Mouse (Mus musculus) CD4-positive, CD25-positive, alpha-beta regulatory T cell, adult 9 weeks (primary cell): Measurements from ENCODE around the gene Pphln1. TPM values are rescaled to one million over a fixed set of nuclear protein-coding genes. Genes with fewer than 3 reads are reported as not detected.

Experiments
- polyA plus RNA-seq: library from polyadenylated mRNA; unstranded; fragments of 100-300 nt; shearing (Covaris generic); gene quantifications from one replicate; pipeline ENCODE4 v1.2.1, GENCODE M21; 2017

The Pphln1 gene
- polyA plus RNA-seq = 52.2 TPM

GRCm38 (mm10) chr15:93397826-93398698 is at the start of gene Pphln1, which contains the start of gene Zcrb1:
Pphln1 (plus strand) TSS chr15:93398350.
Zcrb1 (minus strand) TSS chr15:93398334.

Other genes starting within 250 kb of the Pphln1 start
- 3.4 TPM for gene Gxylt1, start 123.2 kb upstream of the Pphln1 start, polyA plus RNA-seq
- gene Yaf2, start 61.4 kb upstream of the Pphln1 start, polyA plus RNA-seq = 22.2 TPM
- gene Zcrb1, start within 50 bp of the Pphln1 start, polyA plus RNA-seq = 34.9 TPM
- 1.1 TPM for gene Prickle1, start 197.5 kb downstream of the Pphln1 start, polyA plus RNA-seq